Mouse (Mus musculus): Measurements from ENCODE around the gene Serbp1. TPM values are rescaled to one million over a fixed set of nuclear protein-coding genes. Genes with fewer than 3 reads are reported as not detected.
"Not testable (repeated sequence)": the region's sequence is repeated elsewhere in the genome, so short reads cannot be mapped to it uniquely, and the experiment has no call there.

The Serbp1 gene
- polyA plus RNA-seq, 1 experiment, result 378 TPM

DNA sequence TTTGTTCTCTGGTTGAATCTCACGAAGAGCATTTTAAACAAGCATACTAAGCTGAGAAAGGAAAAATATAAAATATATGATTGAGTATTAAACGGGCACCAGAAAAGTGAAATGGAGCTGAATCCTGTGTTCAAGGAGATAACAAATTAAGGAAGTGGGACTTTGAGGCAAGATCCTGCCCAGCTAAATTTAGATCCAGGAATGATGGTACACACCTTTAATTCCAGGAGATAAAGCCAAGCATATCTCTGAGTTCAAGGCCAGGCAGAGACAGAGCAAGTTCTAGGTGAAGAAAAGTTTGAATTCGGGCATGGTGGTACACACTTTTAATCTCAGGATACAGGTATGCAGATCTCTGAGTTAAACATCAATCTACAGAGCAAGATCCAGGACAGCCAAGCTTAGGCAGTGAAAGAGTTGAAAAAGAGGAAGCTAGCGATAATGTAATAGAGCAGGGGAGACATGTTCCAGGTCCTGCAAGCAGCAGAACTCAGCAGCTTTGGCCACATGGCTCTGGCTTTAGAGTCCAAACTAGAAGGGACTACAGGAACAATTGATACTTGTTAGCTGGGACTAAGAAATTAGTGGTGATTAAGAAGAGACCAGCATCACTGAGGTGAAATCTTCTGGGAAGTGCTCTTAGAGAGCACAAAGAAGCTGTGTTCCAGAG lies 24.4 kb upstream of the Serbp1 start:
- no peaks in the 10 kb centered on the region for H3K4me1 ChIP-seq (ENCODE audit: control insufficient read depth, insufficient read depth, low read length)
- no peak for TF ChIP-seq CTCF (IDR thresholded peaks at IDR 0.05; ENCODE audit: low read depth, low read length)
- TF ChIP-seq POLR2A (IDR thresholded peaks at IDR 0.05; ENCODE audit: borderline replicate concordance, low read depth, low read length), result no peak
- no peak overlapping the region for H3K4me3 ChIP-seq (ENCODE audit: insufficient read depth, low read length)

GRCm38 (mm10) chr6:67217402-67217801 lies 20.6 kb upstream of the Serbp1 start:
- H3K4me1 ChIP-seq (ENCODE audit: control insufficient read depth, insufficient read depth, low read length), result no peaks in the 10 kb centered on the region
- TF ChIP-seq CTCF (IDR thresholded peaks at IDR 0.05; ENCODE audit: low read depth, low read length), result no peak
- TF ChIP-seq POLR2A (IDR thresholded peaks at IDR 0.05; ENCODE audit: borderline replicate concordance, low read depth, low read length), result no peak
- no peak overlapping the region for H3K27ac ChIP-seq (ENCODE audit: insufficient read depth, low read depth, low read length)
- H3K4me3 ChIP-seq (ENCODE audit: insufficient read depth, low read length), result no peak overlapping the region

More for the DNA sequence above, 24.4 kb upstream of the Serbp1 start:
- no peak overlapping the region for H3K27ac ChIP-seq (ENCODE audit: insufficient read depth, low read depth, low read length)

GRCm38 (mm10) chr6:67217846-67218245 lies 20.1 kb upstream of the Serbp1 start:
- TF ChIP-seq CTCF (IDR thresholded peaks at IDR 0.05; ENCODE audit: low read depth, low read length), result no peak
- TF ChIP-seq POLR2A (IDR thresholded peaks at IDR 0.05; ENCODE audit: borderline replicate concordance, low read depth, low read length), result no peak
- Histone ChIP-seq H3K27ac (ENCODE audit: insufficient read depth, low read depth, low read length) (no peak overlapping the region), H3K4me1 (ENCODE audit: control insufficient read depth, insufficient read depth, low read length) (no peaks in the 10 kb centered on the region), H3K4me3 (ENCODE audit: insufficient read depth, low read length) (no peak overlapping the region)

DNA sequence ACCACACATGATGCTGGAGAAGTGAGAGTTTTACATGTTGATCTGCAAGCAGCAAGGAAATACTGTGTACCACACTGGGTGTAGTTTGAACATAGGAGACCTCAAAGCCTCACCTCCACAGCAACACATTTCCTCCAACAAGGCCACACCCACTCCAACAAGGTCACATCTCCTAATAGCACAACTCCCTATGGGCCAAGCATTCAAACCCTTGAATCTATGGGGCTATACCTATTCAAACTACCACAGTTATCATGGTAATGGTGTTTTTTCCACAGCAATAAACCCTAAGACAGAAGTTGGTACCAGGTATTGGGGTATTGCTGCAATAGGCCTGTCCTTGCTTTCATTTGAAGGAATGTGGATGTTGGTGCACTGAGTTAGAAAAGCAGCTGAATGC lies 19.4 kb upstream of the Serbp1 start:
- no peak overlapping the region for H3K27ac ChIP-seq (ENCODE audit: insufficient read depth, low read depth, low read length)
- H3K4me1 ChIP-seq (ENCODE audit: control insufficient read depth, insufficient read depth, low read length), result no peaks in the 10 kb centered on the region
- no peak overlapping the region for H3K4me3 ChIP-seq (ENCODE audit: insufficient read depth, low read length)
- TF ChIP-seq CTCF (IDR thresholded peaks at IDR 0.05; ENCODE audit: low read depth, low read length), result no peak
- TF ChIP-seq POLR2A (IDR thresholded peaks at IDR 0.05; ENCODE audit: borderline replicate concordance, low read depth, low read length), result no peak

- not testable (repeated sequence) for H3K27ac ChIP-seq (ENCODE audit: insufficient read depth, low read depth, low read length); H3K4me1 ChIP-seq (ENCODE audit: control insufficient read depth, insufficient read depth, low read length); H3K4me3 ChIP-seq (ENCODE audit: insufficient read depth, low read length)
Measured at GRCm38 (mm10) chr6:67219931-67220330, 18.0 kb upstream of the Serbp1 start.

- Histone ChIP-seq H3K4me1 (ENCODE audit: control insufficient read depth, insufficient read depth, low read length) (no peaks in the 10 kb centered on the region), H3K4me3 (ENCODE audit: insufficient read depth, low read length) (no peak overlapping the region), H3K27ac (ENCODE audit: insufficient read depth, low read depth, low read length) (no peak overlapping the region)
- TF ChIP-seq CTCF (IDR thresholded peaks at IDR 0.05; ENCODE audit: low read depth, low read length) (no peak), POLR2A (IDR thresholded peaks at IDR 0.05; ENCODE audit: borderline replicate concordance, low read depth, low read length) (no peak)
Measured at GRCm38 (mm10) chr6:67220731-67221130, 17.2 kb upstream of the Serbp1 start.

GRCm38 (mm10) chr6:67223082-67223481 lies 14.9 kb upstream of the Serbp1 start:
- TF ChIP-seq CTCF (IDR thresholded peaks at IDR 0.05; ENCODE audit: low read depth, low read length) (no peak), POLR2A (IDR thresholded peaks at IDR 0.05; ENCODE audit: borderline replicate concordance, low read depth, low read length) (no peak)
- no peaks in the 10 kb centered on the region for H3K4me1 ChIP-seq (ENCODE audit: control insufficient read depth, insufficient read depth, low read length)
- no peak overlapping the region for H3K4me3 ChIP-seq (ENCODE audit: insufficient read depth, low read length)
- no peak overlapping the region for H3K27ac ChIP-seq (ENCODE audit: insufficient read depth, low read depth, low read length)

DNA sequence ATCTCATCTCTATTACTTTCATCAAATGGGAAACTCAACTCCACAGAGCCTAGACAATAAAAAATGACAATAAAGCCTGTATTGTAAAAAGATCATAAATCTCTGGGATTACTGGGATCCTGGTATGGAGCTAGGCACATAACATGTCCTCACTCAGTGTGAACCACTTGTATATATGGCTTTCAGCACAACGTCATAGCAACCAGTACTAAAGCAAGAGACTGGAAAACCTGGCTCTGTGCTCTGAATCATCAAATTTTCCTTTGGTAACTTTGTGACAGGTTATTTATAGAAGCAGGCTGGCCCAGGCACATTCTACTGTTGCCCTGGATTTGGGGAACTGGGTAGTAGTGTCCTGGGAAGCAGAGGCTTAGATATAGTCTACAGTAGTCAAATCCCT lies 14.5 kb upstream of the Serbp1 start:
- H3K4me1 ChIP-seq (ENCODE audit: control insufficient read depth, insufficient read depth, low read length), result no peaks in the 10 kb centered on the region
- TF ChIP-seq CTCF (IDR thresholded peaks at IDR 0.05; ENCODE audit: low read depth, low read length) (no peak), POLR2A (IDR thresholded peaks at IDR 0.05; ENCODE audit: borderline replicate concordance, low read depth, low read length) (no peak)

DNA sequence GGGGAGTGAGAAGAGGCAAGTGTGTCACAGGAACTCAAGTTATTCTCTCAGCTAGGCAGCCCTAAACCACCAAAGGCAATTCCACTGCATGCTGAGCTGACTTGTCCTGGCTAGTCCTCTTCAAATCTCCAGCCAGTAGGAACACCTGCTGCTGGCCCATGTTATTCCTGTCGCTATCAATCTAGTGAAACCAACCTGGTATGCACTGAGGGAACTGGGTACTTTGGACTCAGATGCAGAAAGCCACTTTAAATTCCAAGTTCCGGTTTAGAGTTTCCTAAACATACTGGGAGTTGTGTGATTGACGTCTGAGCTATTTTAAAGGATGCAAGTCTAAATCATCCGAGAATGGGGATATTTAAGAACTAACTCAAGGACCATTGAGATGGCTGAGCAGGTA lies 11.7 kb upstream of the Serbp1 start:
- TF ChIP-seq POLR2A (IDR thresholded peaks at IDR 0.05; ENCODE audit: borderline replicate concordance, low read depth, low read length) (no peak), CTCF (IDR thresholded peaks at IDR 0.05; ENCODE audit: low read depth, low read length) (no peak)
- Histone ChIP-seq H3K27ac (ENCODE audit: insufficient read depth, low read depth, low read length) (no peak overlapping the region), H3K4me1 (ENCODE audit: control insufficient read depth, insufficient read depth, low read length) (no peaks in the 10 kb centered on the region), H3K4me3 (ENCODE audit: insufficient read depth, low read length) (no peak overlapping the region)

More for the DNA sequence above, 14.5 kb upstream of the Serbp1 start:
- Histone ChIP-seq H3K4me3 (ENCODE audit: insufficient read depth, low read length) (no peak overlapping the region), H3K27ac (ENCODE audit: insufficient read depth, low read depth, low read length) (no peak overlapping the region)

GRCm38 (mm10) chr6:67228459-67229107 lies 9.4 kb upstream of the Serbp1 start:
- TF ChIP-seq CTCF (IDR thresholded peaks at IDR 0.05; ENCODE audit: low read depth, low read length) (no peak), POLR2A (IDR thresholded peaks at IDR 0.05; ENCODE audit: borderline replicate concordance, low read depth, low read length) (no peak)
- Histone ChIP-seq H3K4me3 (ENCODE audit: insufficient read depth, low read length) (no peak overlapping the region), H3K27ac (ENCODE audit: insufficient read depth, low read depth, low read length) (no peak overlapping the region), H3K4me1 (ENCODE audit: control insufficient read depth, insufficient read depth, low read length) (no peaks in the 10 kb centered on the region)

Measured in bone marrow macrophage, adult 2 months (primary cell).